Mouse (Mus musculus) testis, postnatal 14 days (tissue): Measurements from ENCODE around the gene Nup88.
"Not testable (repeated sequence)": the region's sequence is repeated elsewhere in the genome, so short reads cannot be mapped to it uniquely, and the experiment has no call there.

Experiments
- DNase-seq: peaks from one replicate; pipeline ENCODE4 v3.0.0; 2021; ENCODE audit warnings: low spot score

Nup88 gene

GRCm38 (mm10) chr11:70969271-70969794, 440 bp downstream of the Nup88 start:
- no peak for DNase-seq

- no peak for DNase-seq
Measured at GRCm38 (mm10) chr11:70964222-70964907, 5.4 kb downstream of the Nup88 start.

- DNase-seq, result no peak
Measured at GRCm38 (mm10) chr11:70960786-70961554, 8.8 kb downstream of the Nup88 start.

- no peak for DNase-seq
Measured at GRCm38 (mm10) chr11:70954711-70955110, 15.1 kb downstream of the Nup88 start.

GRCm38 (mm10) chr11:70944935-70945817, 24.6 kb downstream of the Nup88 start:
- DNase-seq, result no peak

- no peak for DNase-seq
Measured at GRCm38 (mm10) chr11:70943651-70944050, 26.1 kb downstream of the Nup88 start.

GRCm38 (mm10) chr11:70942596-70942995, 27.2 kb downstream of the Nup88 start:
- no peak for DNase-seq

- no peak for DNase-seq
Measured at GRCm38 (mm10) chr11:70935316-70935715, 34.5 kb downstream of the Nup88 start.

GRCm38 (mm10) chr11:70931461-70931860, 38.3 kb downstream of the Nup88 start:
- DNase-seq, result no peak

GRCm38 (mm10) chr11:70919524-70919923, 50.2 kb downstream of the Nup88 start:
- DNase-seq, result no peak

- no peak for DNase-seq
Measured at GRCm38 (mm10) chr11:70917896-70918295, 51.9 kb downstream of the Nup88 start.

- no peak for DNase-seq
Measured at GRCm38 (mm10) chr11:70911920-70912319, 57.9 kb downstream of the Nup88 start.

- no peak for DNase-seq
Measured at GRCm38 (mm10) chr11:70911323-70911722, 58.5 kb downstream of the Nup88 start.

- no peak for DNase-seq
Measured at GRCm38 (mm10) chr11:70906681-70907080, 63.1 kb downstream of the Nup88 start.

GRCm38 (mm10) chr11:70898182-70898581, 71.6 kb downstream of the Nup88 start:
- not testable (repeated sequence) for DNase-seq

- DNase-seq, result no peak
Measured at GRCm38 (mm10) chr11:70897680-70898079, 72.1 kb downstream of the Nup88 start.
